22 mouse cellular contexts compared by ENCODE assay signal in the genomic region with DNA sequence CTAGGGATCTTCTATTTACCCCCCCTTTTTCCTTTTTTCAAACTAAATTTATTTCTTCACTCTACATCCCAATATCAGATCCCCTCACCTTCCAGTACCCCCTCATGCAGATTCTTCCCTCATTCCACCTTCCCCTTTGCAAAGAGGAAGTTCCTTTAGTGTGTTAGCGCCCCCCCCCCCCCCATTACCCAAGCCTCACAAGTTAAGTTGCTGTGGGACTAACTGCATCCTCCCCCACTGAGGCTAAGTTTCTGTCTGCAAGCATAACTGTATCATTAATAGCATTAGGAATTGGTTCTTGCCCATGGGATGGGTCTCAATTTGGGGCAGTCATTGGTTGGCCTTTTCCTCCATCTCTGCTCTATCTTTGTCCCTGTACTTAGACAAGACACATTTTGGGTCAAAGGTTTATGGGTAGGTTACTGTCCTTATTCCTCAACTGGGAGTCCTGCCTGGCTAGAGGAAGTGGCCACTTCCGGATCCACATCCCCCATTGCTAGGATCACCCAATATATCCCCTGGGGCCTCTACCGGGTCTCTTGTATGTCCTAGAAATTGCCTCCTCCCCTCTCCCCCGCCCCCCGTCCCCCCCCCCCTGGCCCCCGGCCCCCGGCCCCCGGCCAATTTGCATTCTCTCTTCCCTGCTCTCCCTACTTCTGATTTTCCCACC. TPM values are rescaled to one million over a fixed set of nuclear protein-coding genes. Genes with fewer than 3 reads are reported as not detected.
DNase-seq lines count a peak whose midpoint lies in the region; ATAC-seq and TF ChIP-seq lines count a peak whose summit lies in the region.
"Had no signal": no experiment of that assay in that cellular context is flagged by ENCODE, and none has a peak within 500 bp of the region (broad histone marks: within the 10 kb centered on the region; RNA-seq: fewer than 3 reads in every experiment).

No protein-coding gene starts in this region.

- TF ChIP-seq CTCF in heart, adult 2 months (IDR thresholded peaks at IDR 0.05), result no peak
- no peak for TF ChIP-seq CTCF in stomach, postnatal 0 days (IDR thresholded peaks at IDR 0.05; ENCODE audit: low read depth)

- H3K79me2 ChIP-seq in heart, adult 2 months (replicated peaks; ENCODE audit: control insufficient read depth, insufficient read depth, low read length), result peaks cover 12% of the 10 kb centered on the region
- peaks cover 93% of the 10 kb centered on the region for H3K79me2 ChIP-seq in macrophage (ENCODE audit: inconsistent target)

- H3K36me3 ChIP-seq in heart, adult 2 months (ENCODE audit: control insufficient read depth, insufficient read depth, low read length), result peaks cover 66% of the 10 kb centered on the region
- H3K36me3 ChIP-seq in heart, embryonic 10.5 days, result no peaks in the 10 kb centered on the region
- peaks cover 6% of the 10 kb centered on the region; the same call in 1 of the 2 replicates for H3K36me3 ChIP-seq in lung, embryonic 15.5 days
- no peaks in the 10 kb centered on the region for H3K36me3 ChIP-seq in macrophage (ENCODE audit: inconsistent target)
- H3K36me3 ChIP-seq in stomach, postnatal 0 days (ENCODE audit: control insufficient read depth, insufficient read depth, low read length), result 0 out of 2 replicates have a peak, but pooled peaks cover 4% of the 10 kb centered on the region
- H3K36me3 ChIP-seq: heart, embryonic 15.5 days; hindbrain, embryonic 15.5 days; limb, embryonic 12.5 days; neural tube, embryonic 15.5 days had no signal

- H3K4me3 ChIP-seq in heart, adult 2 months, result no peak overlapping the region
- no peak overlapping the region for H3K4me3 ChIP-seq in heart, embryonic 10.5 days
- H3K4me3 ChIP-seq in lung, embryonic 15.5 days, result no peak overlapping the region
- H3K4me3 ChIP-seq in macrophage (ENCODE audit: inconsistent target), result no peak overlapping the region
- no peak overlapping the region for H3K4me3 ChIP-seq in stomach, postnatal 0 days (ENCODE audit: low read depth, low read length)
- H3K4me3 ChIP-seq: heart, embryonic 15.5 days; hindbrain, embryonic 15.5 days; limb, embryonic 12.5 days; midbrain, embryonic 10.5 days; neural tube, embryonic 15.5 days had no signal

- no peak overlapping the region for H3K9ac ChIP-seq in heart, adult 2 months (ENCODE audit: low read depth, low read length)
- no peak overlapping the region for H3K9ac ChIP-seq in lung, embryonic 15.5 days
- H3K9ac ChIP-seq in stomach, postnatal 0 days (ENCODE audit: low read length), result no peak overlapping the region
- H3K9ac ChIP-seq: heart, embryonic 15.5 days; hindbrain, embryonic 15.5 days; limb, embryonic 12.5 days; neural tube, embryonic 15.5 days had no signal

- no peak overlapping the region for H3K4me2 ChIP-seq in lung, embryonic 15.5 days
- H3K4me2 ChIP-seq in stomach, postnatal 0 days (replicated peaks; ENCODE audit: low read depth), result no peak overlapping the region
- H3K4me2 ChIP-seq: heart, embryonic 15.5 days; hindbrain, embryonic 15.5 days; limb, embryonic 12.5 days; neural tube, embryonic 15.5 days had no signal

- peak overlapping the region; percentile 83 for H3K27ac ChIP-seq in heart, adult 2 months
- H3K27ac ChIP-seq in heart, embryonic 10.5 days, result no peak overlapping the region
- 0 out of 2 replicates have a peak overlapping the region, but pooled peaks have one; percentile 1 for H3K27ac ChIP-seq in lung, embryonic 15.5 days
- peak overlapping the region; percentile 12; the same call in 1 of the 2 replicates for H3K27ac ChIP-seq in macrophage
- H3K27ac ChIP-seq in stomach, postnatal 0 days (replicated peaks), result peak overlapping the region; percentile 8; the same call in 1 of the 2 replicates
- H3K27ac ChIP-seq: heart, embryonic 15.5 days; hindbrain, embryonic 15.5 days; limb, embryonic 12.5 days; midbrain, embryonic 10.5 days; neural tube, embryonic 15.5 days had no signal

- DNase-seq in heart, adult 2 months, result no peak
- no peak for DNase-seq in heart, embryonic 10.5 days (ENCODE audit: low spot score)
- DNase-seq in lung, postnatal 10 days, result no peak
- no peak for DNase-seq in stomach, postnatal 0 days (ENCODE audit: low spot score)
- DNase-seq in frontal cortex, postnatal 10 days (ENCODE audit: low spot score in 2 of 2), result no peak
- DNase-seq in spleen, adult 12 weeks (ENCODE audit: low spot score), result no peak
- DNase-seq: adrenal gland, postnatal 36 days; embryo, embryonic 11 days; gastrocnemius, postnatal 14 days; heart, postnatal 4 days; layer of hippocampus, postnatal 36 days; thymus, postnatal 14 days had no signal

- intact Hi-C loops in heart, adult 2 months (cut with DNase I), result no loop called here

- no peak for ATAC-seq in lung, embryonic 15.5 days (ENCODE audit: borderline replicate concordance, extremely low read depth, low FRiP score, low TSS enrichment)
- ATAC-seq in stomach, postnatal 0 days (ENCODE audit: low FRiP score, low TSS enrichment), result no peak
- ATAC-seq: CD4-positive, CD25-positive, alpha-beta regulatory T cell, adult 4 months; forebrain, embryonic 14.5 days had no signal

- WGBS in heart, adult 2 months, result 42% methylated on average over 4 of the region's 8 CpGs
- WGBS in heart, embryonic 10.5 days, result 90% methylated on average over 3 of the region's 8 CpGs
- WGBS in lung, embryonic 15.5 days, result 83% methylated on average over 6 of the region's 8 CpGs
- WGBS in macrophage (ENCODE audit: missing documents), result 25% methylated on average over 2 of the region's 8 CpGs
- 85% methylated on average over 3 of the region's 8 CpGs for WGBS in stomach, postnatal 0 days

- H3K9me3 ChIP-seq in heart, embryonic 10.5 days, result no peaks in the 10 kb centered on the region
- H3K9me3 ChIP-seq in lung, embryonic 15.5 days, result no peaks in the 10 kb centered on the region
- H3K9me3 ChIP-seq in stomach, postnatal 0 days (ENCODE audit: control insufficient read depth, low read length), result no peaks in the 10 kb centered on the region
- H3K9me3 ChIP-seq: heart, embryonic 15.5 days; hindbrain, embryonic 15.5 days; limb, embryonic 12.5 days; midbrain, embryonic 10.5 days; neural tube, embryonic 15.5 days had no signal

- TF ChIP-seq EP300 in heart, adult 2 months (IDR thresholded peaks at IDR 0.05; ENCODE audit: insufficient read depth, low read depth, low read length), result no peak
- TF ChIP-seq EP300 in stomach, postnatal 0 days (optimal IDR thresholded peaks at IDR 0.05), result no peak

- H3K4me1 ChIP-seq in heart, adult 2 months (ENCODE audit: control insufficient read depth, insufficient read depth, low read length), result peaks cover 38% of the 10 kb centered on the region
- peaks cover 11% of the 10 kb centered on the region for H3K4me1 ChIP-seq in heart, embryonic 10.5 days
- H3K4me1 ChIP-seq in lung, embryonic 15.5 days, result peaks cover 39% of the 10 kb centered on the region
- 0 out of 2 replicates have a peak, but pooled peaks cover 2% of the 10 kb centered on the region for H3K4me1 ChIP-seq in stomach, postnatal 0 days (replicated peaks; ENCODE audit: control insufficient read depth, insufficient read depth)

- no peak for TF ChIP-seq POLR2A in heart, adult 2 months (IDR thresholded peaks at IDR 0.05; ENCODE audit: insufficient read depth, low read depth, low read length)

- H3K27me3 ChIP-seq in heart, adult 2 months (ENCODE audit: control insufficient read depth, insufficient read depth, low read length), result no peaks in the 10 kb centered on the region
- H3K27me3 ChIP-seq in heart, embryonic 10.5 days (ENCODE audit: insufficient read depth, poor library complexity, severe bottlenecking), result no peaks in the 10 kb centered on the region
- no peaks in the 10 kb centered on the region for H3K27me3 ChIP-seq in lung, embryonic 15.5 days
- H3K27me3 ChIP-seq in stomach, postnatal 0 days (ENCODE audit: control insufficient read depth, insufficient read depth, low read length), result no peaks in the 10 kb centered on the region
- H3K27me3 ChIP-seq: heart, embryonic 15.5 days; hindbrain, embryonic 15.5 days; limb, embryonic 12.5 days; neural tube, embryonic 15.5 days; Patski had no signal

RNA-seq across cellular contexts. Expression of gene Susd6, which starts 44.7 kb away (rescaled TPM):
- total RNA-seq in heart, adult 2 months (2021), result 10 to 100 TPM; 67.4 to 78.6 TPM
- 50.1 and 75.8 TPM in 2 replicates for polyA plus RNA-seq in heart, adult 2 months (2012; rRNA removed)
- polyA plus RNA-seq in heart, embryonic 10.5 days (2016; fragmentation: Nextera tagmentation; extraction: Ambion mirVana), result 14.9 and 16.5 TPM in 2 replicates
- 17.3 and 17.4 TPM in 2 replicates for polyA plus RNA-seq in lung, embryonic 15.5 days (2015; fragmentation: Nextera tagmentation; extraction: Ambion mirVana)
- 100 to 1,000 TPM in 21 of 26 experiments, 10 to 100 TPM in 5; 82.5 to 344 (median 177) TPM for total RNA-seq in macrophage (2018; cell fraction: chromatin; rRNA removed)
- 100 to 1,000 TPM in 25 of 26 experiments, 10 to 100 TPM in 1; 98.6 to 237 (median 169) TPM for total RNA-seq in macrophage (2018; cell fraction: cytosol; rRNA removed)
- total RNA-seq in macrophage (2018; cell fraction: nucleus; rRNA removed), result 100 to 1,000 TPM; 137 to 428 (median 289) TPM
- polyA plus RNA-seq in macrophage (2018), result 67.3 to 91.5 TPM (median 72.0 TPM) in 3 replicates
- polyA plus RNA-seq in stomach, postnatal 0 days (2015; fragmentation: Nextera tagmentation; extraction: Ambion mirVana), result 12.3 and 12.9 TPM in 2 replicates
